Comparison of ENCODE assay signal across 20 mouse cellular contexts in the genomic region with DNA sequence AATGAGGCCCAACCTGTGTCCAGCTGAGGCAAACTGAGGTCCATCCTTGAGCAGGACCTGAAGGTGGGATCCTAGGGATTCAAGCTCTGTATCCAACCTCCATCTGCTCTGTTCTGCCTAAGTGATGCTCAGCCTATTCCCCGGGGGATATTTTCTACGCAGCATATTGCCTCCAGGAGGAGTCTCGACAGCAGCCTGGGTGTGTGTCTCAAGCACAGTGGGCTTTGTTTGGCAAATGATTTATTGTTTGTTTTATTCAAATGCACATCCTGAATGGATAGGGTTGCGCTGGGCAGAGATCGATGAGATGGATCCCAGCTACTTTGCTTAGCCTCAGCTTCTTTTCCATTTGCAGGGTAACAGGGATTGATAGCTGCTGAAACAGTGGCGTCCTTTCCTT. TPM values are rescaled to one million over a fixed set of nuclear protein-coding genes. Genes with fewer than 3 reads are reported as not detected.
"Had no signal": no experiment of that assay in that cellular context is flagged by ENCODE, and none has a peak within 500 bp of the region (broad histone marks: within the 10 kb centered on the region; RNA-seq: fewer than 3 reads in every experiment).

No protein-coding gene starts in this region.

- H3K27ac ChIP-seq: kidney, postnatal 0 days; limb, embryonic 15.5 days; liver, embryonic 12.5 days; midbrain, embryonic 12.5 days had no signal

- H3K4me2 ChIP-seq: limb, embryonic 15.5 days; liver, embryonic 12.5 days; lung, embryonic 14.5 days; midbrain, embryonic 12.5 days had no signal

- H3K4me1 ChIP-seq: midbrain, embryonic 12.5 days had no signal

- H3K9ac ChIP-seq: limb, embryonic 15.5 days; liver, embryonic 12.5 days; lung, embryonic 14.5 days; midbrain, embryonic 12.5 days had no signal

- H3K36me3 ChIP-seq: limb, embryonic 15.5 days; liver, embryonic 12.5 days; midbrain, embryonic 12.5 days had no signal

- DNase-seq: kidney, adult 11 months; kidney, adult 9 months; kidney, postnatal 36 days; layer of hippocampus, adult 9-11 months; layer of hippocampus, postnatal 36 days; lung, embryonic 14.5 days; lung, postnatal 10 days; lung, postnatal 4 days; spleen, adult 18-20 months; thymus, adult 18-20 months; thymus, postnatal 14 days had no signal

- ATAC-seq: liver, embryonic 12.5 days had no signal

- H3K4me3 ChIP-seq: limb, embryonic 15.5 days; liver, embryonic 12.5 days; megakaryocyte, embryonic 14.5 days; midbrain, embryonic 12.5 days had no signal

- H3K9me3 ChIP-seq: limb, embryonic 15.5 days; liver, embryonic 12.5 days; megakaryocyte, embryonic 14.5 days; midbrain, embryonic 12.5 days had no signal

- H3K27me3 ChIP-seq: limb, embryonic 15.5 days; liver, embryonic 12.5 days; megakaryocyte, embryonic 14.5 days; midbrain, embryonic 12.5 days had no signal

RNA-seq across cellular contexts. Expression of a gene that starts 20.0 kb away (rescaled TPM):
- total RNA-seq: layer of hippocampus, adult 18-20 months; layer of hippocampus, postnatal 36 days; left cerebral cortex, adult 8-10 months; left cerebral cortex, postnatal 25 days had no signal
- polyA plus RNA-seq: limb, embryonic 11.5 days; limb, embryonic 15.5 days; liver, embryonic 12.5 days; lung, embryonic 14.5 days; midbrain, embryonic 12.5 days had no signal
